Mouse (Mus musculus): Measurements from ENCODE around the gene Fbxo40.

DNA sequence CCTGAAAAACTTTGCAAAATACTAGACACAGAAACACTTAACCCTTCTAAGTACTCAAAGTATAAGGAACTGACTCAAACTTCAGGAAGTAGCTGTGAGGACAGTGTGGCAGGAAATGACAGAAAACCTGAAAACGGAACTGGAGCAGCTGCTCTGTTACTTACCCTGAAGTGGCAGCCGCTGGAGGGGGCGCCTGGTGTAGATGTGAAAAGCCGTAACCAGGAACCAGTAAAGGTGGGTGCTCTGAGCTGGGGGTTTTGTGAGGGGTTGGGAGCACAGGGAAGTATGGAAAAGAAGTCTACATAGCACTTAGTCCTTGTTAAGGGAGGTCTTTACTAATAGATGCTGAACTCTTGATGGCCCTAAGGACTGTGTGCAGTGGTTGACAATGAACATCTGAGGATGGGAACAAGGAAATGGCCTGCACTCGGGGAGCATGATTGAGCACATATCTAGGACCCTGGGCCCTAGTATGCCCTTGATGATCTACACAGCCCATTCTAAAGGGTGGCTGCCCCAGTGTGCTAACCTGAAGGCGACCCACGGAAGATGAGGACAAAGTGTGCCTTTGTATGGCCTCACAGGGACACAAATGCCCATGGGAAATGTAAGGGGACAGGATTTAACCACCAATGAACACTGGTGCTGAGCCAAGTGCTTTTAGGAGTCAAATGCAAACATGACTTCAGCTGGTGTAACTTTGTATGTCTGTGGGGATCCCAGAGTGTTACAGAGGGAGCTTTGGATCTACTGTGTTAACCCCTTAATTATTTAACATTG lies 55.2 kb downstream of the Fbxo40 start, which contains the start of gene Hcls1:
- TF ChIP-seq POLR2A (IDR thresholded peaks at IDR 0.05; ENCODE audit: borderline replicate concordance, insufficient read depth, low read length) (no peak), CTCF (IDR thresholded peaks at IDR 0.05; ENCODE audit: borderline replicate concordance, insufficient read depth, low read depth, low read length) (no peak)
